Mouse (Mus musculus) intestine, postnatal 0 days (tissue): ENCODE results near the gene Eml4. TPM values are rescaled to one million over a fixed set of nuclear protein-coding genes. Genes with fewer than 3 reads are reported as not detected.

Experiments used
- ATAC-seq: fragments of 200-750 bp; cut with Nextera tagmentation; 2 replicates; pipeline ENCODE4 v1.8.0; 2017; ENCODE audit warnings: mild to moderate bottlenecking, moderate TSS enrichment, moderate library complexity
- H3K27ac ChIP-seq: fragments of 300-500 bp; sonication (generic); 2 replicates; pipeline ENCODE4 v1.5.1; 2014; ENCODE audit warnings: mild to moderate bottlenecking, low read depth, low read length, moderate library complexity
- H3K27me3 ChIP-seq: fragments of 300-500 bp; sonication (generic); replicated peaks from 2 replicates; pipeline ENCODE4 v1.6.1; 2014; ENCODE audit warnings: low read length, mixed read lengths; ENCODE audit not compliant: control insufficient read depth, insufficient read depth
- H3K36me3 ChIP-seq: fragments of 300-500 bp; sonication (generic); 2 replicates; pipeline ENCODE4 v1.6.1; 2014; ENCODE audit warnings: mild to moderate bottlenecking, moderate library complexity; ENCODE audit not compliant: control insufficient read depth, insufficient read depth
- H3K4me1 ChIP-seq: fragments of 300-500 bp; sonication (generic); replicated peaks from 2 replicates; pipeline ENCODE4 v1.6.1; 2014; ENCODE audit warnings: antibody characterized with exemption, low read length, mixed read lengths; ENCODE audit not compliant: control insufficient read depth, insufficient read depth
- H3K4me2 ChIP-seq: fragments of 300-500 bp; sonication (generic); replicated peaks from 2 replicates; pipeline ENCODE4 v1.6.1; 2014; ENCODE audit warnings: low read depth, mild to moderate bottlenecking, moderate library complexity
- H3K4me3 ChIP-seq: fragments of 300-500 bp; sonication (generic); 2 replicates; pipeline ENCODE4 v1.5.1; 2014; ENCODE audit warnings: low read depth, low read length
- H3K9ac ChIP-seq: fragments of 300-500 bp; sonication (generic); 2 replicates; pipeline ENCODE4 v1.6.1; 2014; ENCODE audit warnings: mild to moderate bottlenecking, low read depth, low read length
- H3K9me3 ChIP-seq: fragments of 300-500 bp; sonication (generic); 2 replicates; pipeline ENCODE4 v1.6.1; 2016; ENCODE audit warnings: mixed run types; ENCODE audit not compliant: control insufficient read depth
- CTCF ChIP-seq: sonication (generic); IDR thresholded peaks from 2 replicates; pipeline ENCODE4 v1.5.1; 2016; ENCODE audit warnings: low read depth, mild to moderate bottlenecking, control low read depth, antibody characterized with exemption, moderate library complexity
- WGBS: fragments of 180-500 bp; shearing (Covaris S2); extraction: QIAGEN DNeasy Blood & Tissue Kit; methylation state at CpG from one replicate; pipeline ENCODE4 v1.1.7; 2014; 5-methylcytosine and 5-hydroxymethylcytosine counted together
- polyA plus RNA-seq: library from polyadenylated mRNA; unstranded; fragments of >200 nt; fragmentation: Nextera tagmentation; extraction: Ambion mirVana; gene quantifications from 2 replicates; pipeline ENCODE4 v1.2.1, GENCODE M21; 2015

Eml4 gene
- polyA plus RNA-seq, 1 experiment from 2014 or later: 13.2 TPM

DNA sequence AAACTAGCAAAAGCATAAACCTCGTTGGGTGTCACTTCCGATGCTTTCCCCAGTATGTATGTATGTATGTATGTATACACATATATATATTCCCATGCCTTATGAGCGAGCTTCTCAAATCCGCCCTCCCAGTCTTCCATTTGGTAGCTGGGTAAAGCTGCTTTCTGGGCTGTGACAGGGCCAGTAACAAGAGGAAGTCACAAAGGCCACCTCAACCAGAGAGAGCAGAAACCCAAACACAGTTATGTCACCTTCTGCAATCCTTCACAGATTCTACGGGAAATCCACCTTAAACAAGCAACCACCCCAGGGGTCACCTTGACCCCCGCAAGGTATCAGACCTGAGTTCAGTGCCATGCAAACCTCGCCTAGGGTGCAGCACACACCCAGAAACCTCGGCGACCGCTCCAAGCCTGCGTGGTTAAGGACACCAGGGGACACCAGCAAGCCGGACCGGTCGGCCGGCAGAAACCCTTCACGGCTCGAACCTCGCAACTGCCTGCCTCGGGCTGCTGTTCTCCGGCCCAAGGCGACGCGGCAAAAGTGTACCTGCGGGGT, 163.0 kb downstream of the Eml4 start:
- Histone ChIP-seq H3K4me1 (peaks cover 4% of the 10 kb centered on the region; the same call in 1 of the 2 replicates), H3K4me2 (peak overlapping the region; percentile 73), H3K9ac (peak overlapping the region; percentile 85), H3K36me3 (no peaks in the 10 kb centered on the region), H3K4me3 (peak overlapping the region; percentile 63), H3K27ac (peak overlapping the region; percentile 75), H3K9me3 (no peaks in the 10 kb centered on the region), H3K27me3 (no peaks in the 10 kb centered on the region)
- ATAC-seq: peak; percentile 57
- WGBS: under 1% methylated on average over 24 of the region's 24 CpGs
- no peak; the same call in none of the 2 replicates for TF ChIP-seq CTCF

DNA sequence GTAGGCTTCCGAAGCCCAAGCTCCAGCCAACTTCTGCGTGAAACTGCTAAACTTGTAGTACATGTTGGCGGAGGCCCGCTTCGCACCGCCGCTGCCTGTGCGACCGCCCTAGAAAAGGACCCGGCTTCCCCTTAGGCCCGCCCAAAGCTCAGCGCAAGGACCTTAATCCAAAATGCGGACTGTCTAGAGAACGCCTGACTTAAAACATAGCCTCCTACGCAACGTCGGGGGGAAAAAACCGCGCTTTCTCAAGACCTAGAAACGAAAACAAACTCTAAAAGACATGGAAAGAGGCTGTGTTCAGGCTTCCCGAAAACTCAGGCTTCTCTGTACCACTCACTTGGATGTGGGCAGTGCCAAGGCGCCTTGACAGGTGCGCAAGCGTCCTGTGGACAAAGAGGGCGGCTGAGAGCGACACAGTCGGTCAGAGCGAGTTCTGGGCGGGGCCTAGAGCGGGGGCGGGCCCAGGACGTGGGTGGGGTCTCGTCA, 163.5 kb downstream of the Eml4 start:
- peak; percentile 37 for TF ChIP-seq CTCF
- Histone ChIP-seq H3K27ac (peak overlapping the region; percentile 75), H3K36me3 (no peaks in the 10 kb centered on the region), H3K9ac (peak overlapping the region; percentile 85), H3K27me3 (no peaks in the 10 kb centered on the region), H3K9me3 (no peaks in the 10 kb centered on the region), H3K4me3 (peak overlapping the region; percentile 63), H3K4me2 (peak overlapping the region; percentile 73), H3K4me1 (peaks cover 4% of the 10 kb centered on the region; the same call in 1 of the 2 replicates)
- ATAC-seq: peak; percentile 99
- under 1% methylated on average over 33 of the region's 33 CpGs for WGBS

- Histone ChIP-seq H3K27me3 (no peaks in the 10 kb centered on the region), H3K9me3 (no peaks in the 10 kb centered on the region), H3K4me3 (no peak within 1 kb of the TSS), H3K4me1 (peaks cover 4% of the 10 kb centered on the region; the same call in 1 of the 2 replicates), H3K27ac (no peak within 1 kb of the TSS), H3K9ac (no peak within 1 kb of the TSS), H3K36me3 (no peaks in the 10 kb centered on the region), H3K4me2 (no peak within 1 kb of the TSS)
- ATAC-seq: no peak
- TF ChIP-seq CTCF: no peak
- 91% methylated on average over 8 of the region's 8 CpGs for WGBS
Observed at GRCm38 (mm10) chr17:83517280-83518015, 166.7 kb downstream of the Eml4 start, which contains the start of gene Cox7a2l. Cox7a2l (minus strand) TSS chr17:83517330.

GRCm38 (mm10) chr17:83521881-83522280, 171.2 kb downstream of the Eml4 start:
- Histone ChIP-seq H3K4me1 (peaks cover 9% of the 10 kb centered on the region; the same call in 1 of the 2 replicates), H3K4me2 (no peak overlapping the region), H3K27ac (no peak overlapping the region), H3K27me3 (no peaks in the 10 kb centered on the region), H3K9me3 (no peaks in the 10 kb centered on the region), H3K36me3 (no peaks in the 10 kb centered on the region), H3K4me3 (no peak overlapping the region), H3K9ac (no peak overlapping the region)
- no peak for ATAC-seq
- WGBS: 84% methylated on average over 4 of the region's 4 CpGs
- no peak for TF ChIP-seq CTCF

DNA sequence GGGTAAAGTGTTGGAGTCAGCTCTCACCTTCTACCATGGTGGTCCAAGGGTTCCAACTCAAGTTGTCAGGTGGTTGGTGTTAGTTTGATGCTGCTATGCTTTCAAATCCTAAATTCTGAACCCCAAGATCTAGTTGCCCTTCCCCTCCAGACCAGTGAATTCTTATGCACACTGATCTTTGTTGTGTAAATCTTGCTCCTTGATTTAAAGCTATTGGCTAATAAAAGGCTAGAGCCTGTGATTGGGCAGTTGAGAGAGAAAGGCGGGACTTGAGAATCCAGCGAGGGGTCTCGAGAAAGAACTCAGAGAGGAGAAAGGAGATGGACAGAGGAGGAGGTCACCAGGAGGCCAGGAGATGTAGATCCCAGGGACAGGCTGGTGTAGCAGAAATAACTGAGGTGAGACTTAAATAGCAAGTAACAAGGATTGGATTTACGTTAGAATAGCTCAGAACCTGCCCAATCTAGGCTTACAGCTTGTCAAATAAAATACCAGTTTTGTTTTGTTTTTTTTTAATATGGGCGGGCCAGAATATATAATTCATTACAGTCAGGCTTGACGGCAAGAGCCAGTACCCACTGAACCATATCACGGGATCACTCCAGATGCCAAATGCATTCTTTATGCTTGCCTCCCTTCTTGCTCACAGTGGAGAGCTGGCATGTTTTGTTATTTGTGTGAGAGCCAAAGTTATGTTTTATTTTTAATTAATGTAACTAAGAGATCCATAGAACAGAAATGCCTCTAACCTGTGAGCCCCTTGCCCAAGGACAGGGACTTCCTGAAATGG, 172.1 kb downstream of the Eml4 start:
- no peak for ATAC-seq
- Histone ChIP-seq H3K27me3 (no peaks in the 10 kb centered on the region), H3K9me3 (no peaks in the 10 kb centered on the region), H3K4me1 (peaks cover 16% of the 10 kb centered on the region; the same call in 1 of the 2 replicates), H3K27ac (no peak overlapping the region), H3K4me2 (no peak overlapping the region), H3K9ac (no peak overlapping the region), H3K4me3 (no peak overlapping the region), H3K36me3 (no peaks in the 10 kb centered on the region)
- TF ChIP-seq CTCF: no peak
- 69% methylated on average over 7 of the region's 7 CpGs for WGBS

GRCm38 (mm10) chr17:83524753-83525152, 174.0 kb downstream of the Eml4 start:
- Histone ChIP-seq H3K4me1 (peaks cover 18% of the 10 kb centered on the region; the same call in 1 of the 2 replicates), H3K9me3 (no peaks in the 10 kb centered on the region), H3K4me2 (no peak overlapping the region), H3K9ac (no peak overlapping the region), H3K36me3 (no peaks in the 10 kb centered on the region), H3K4me3 (no peak overlapping the region), H3K27me3 (no peaks in the 10 kb centered on the region), H3K27ac (no peak overlapping the region)
- TF ChIP-seq CTCF: no peak
- ATAC-seq: no peak
- 53% methylated on average over 7 of the region's 7 CpGs for WGBS
